Mouse (Mus musculus) small intestine, adult 2 months (tissue): ENCODE results near the gene Map4k3. TPM values are rescaled to one million over a fixed set of nuclear protein-coding genes. Genes with fewer than 3 reads are reported as not detected.
"Not testable (repeated sequence)": the region's sequence is repeated elsewhere in the genome, so short reads cannot be mapped to it uniquely, and the experiment has no call there.

Experiments used
- H3K27ac ChIP-seq: fragments of 200-500 bp; 2 replicates; pipeline ENCODE4 v1.5.1; 2012; ENCODE audit warnings: low read depth, low read length, control low read depth, inconsistent platforms; ENCODE audit not compliant: insufficient read depth
- H3K27me3 ChIP-seq: fragments of 200-500 bp; 2 replicates; pipeline ENCODE4 v1.6.1; 2012; ENCODE audit warnings: mild to moderate bottlenecking, moderate library complexity, low read length, inconsistent platforms; ENCODE audit not compliant: control insufficient read depth, insufficient read depth
- H3K36me3 ChIP-seq: fragments of 200-500 bp; 2 replicates; pipeline ENCODE4 v1.6.1; 2012; ENCODE audit warnings: mild to moderate bottlenecking, low read length, control low read depth, inconsistent platforms; ENCODE audit not compliant: control insufficient read depth, insufficient read depth
- H3K4me1 ChIP-seq: fragments of 200-500 bp; 2 replicates; pipeline ENCODE4 v1.6.1; 2012; ENCODE audit warnings: low read length, inconsistent platforms, mixed read lengths; ENCODE audit not compliant: control insufficient read depth, insufficient read depth, insufficient read length
- H3K4me3 ChIP-seq: fragments of 200-500 bp; 2 replicates; pipeline ENCODE4 v1.5.1; 2012; ENCODE audit warnings: low read depth, mild to moderate bottlenecking, control low read depth, inconsistent platforms, low read length, moderate library complexity
- CTCF ChIP-seq: fragments of 200-500 bp; IDR thresholded peaks from 2 replicates; pipeline ENCODE4 v1.5.1; 2012; ENCODE audit warnings: low read depth, mild to moderate bottlenecking, control low read depth, inconsistent platforms, low read length, moderate library complexity, mixed read lengths; ENCODE audit not compliant: insufficient replicate concordance, insufficient read length; ENCODE audit errors: extremely low read depth
- POLR2A ChIP-seq: fragments of 200-500 bp; IDR thresholded peaks from 2 replicates; pipeline ENCODE4 v1.6.1; 2012; ENCODE audit warnings: low read depth, mild to moderate bottlenecking, control low read depth, inconsistent platforms, low read length, moderate library complexity
- WGBS: fragments of 180-500 bp; shearing (Covaris S2); methylation state at CpG from one replicate; pipeline ENCODE4 v1.1.7; 2018; 5-methylcytosine and 5-hydroxymethylcytosine counted together
- polyA plus RNA-seq: library from polyadenylated mRNA; depleted of rRNA; stranded (reverse); fragments of >200 nt; gene quantifications from 2 replicates; pipeline ENCODE4 v1.2.3, GENCODE M21; 2012

Gene Map4k3
- polyA plus RNA-seq, 1 experiment: 9.4 TPM

- no peak overlapping the region for H3K4me3 ChIP-seq
- no peaks in the 10 kb centered on the region for H3K36me3 ChIP-seq
- WGBS: 78% methylated on average over 5 of the region's 5 CpGs
- no peak for TF ChIP-seq POLR2A
- TF ChIP-seq CTCF: no peak
- H3K4me1 ChIP-seq: no peaks in the 10 kb centered on the region
- H3K27me3 ChIP-seq: no peaks in the 10 kb centered on the region
- no peak overlapping the region for H3K27ac ChIP-seq
These were observed 11.1 kb upstream of the Map4k3 start for GRCm38 (mm10) chr17:80739421-80739820.

GRCm38 (mm10) chr17:80734700-80735099 lies 6.4 kb upstream of the Map4k3 start:
- WGBS: 80% methylated on average over 6 of the region's 6 CpGs

GRCm38 (mm10) chr17:80733121-80733800 lies 5.0 kb upstream of the Map4k3 start:
- 90% methylated on average over 12 of the region's 12 CpGs for WGBS
- Histone ChIP-seq H3K27ac (no peak overlapping the region), H3K27me3 (no peaks in the 10 kb centered on the region), H3K4me3 (no peak overlapping the region), H3K4me1 (peaks cover 3% of the 10 kb centered on the region; the same call in 1 of the 2 replicates), H3K36me3 (no peaks in the 10 kb centered on the region)
- TF ChIP-seq CTCF (no peak), POLR2A (no peak)

More at GRCm38 (mm10) chr17:80734700-80735099, 6.4 kb upstream of the Map4k3 start:
- Histone ChIP-seq H3K4me1 (no peaks in the 10 kb centered on the region), H3K27ac (no peak overlapping the region), H3K27me3 (no peaks in the 10 kb centered on the region), H3K4me3 (no peak overlapping the region), H3K36me3 (no peaks in the 10 kb centered on the region)
- TF ChIP-seq POLR2A (no peak), CTCF (no peak)

GRCm38 (mm10) chr17:80732256-80732655 lies 4.0 kb upstream of the Map4k3 start:
- H3K27me3 ChIP-seq: no peaks in the 10 kb centered on the region
- H3K27ac ChIP-seq: no peak overlapping the region
- WGBS: 50% methylated on average over 4 of the region's 4 CpGs
- H3K36me3 ChIP-seq: no peaks in the 10 kb centered on the region
- no peak overlapping the region for H3K4me3 ChIP-seq
- TF ChIP-seq CTCF (no peak), POLR2A (no peak)
- H3K4me1 ChIP-seq: peaks cover 3% of the 10 kb centered on the region

GRCm38 (mm10) chr17:80730283-80730682 lies 2.0 kb upstream of the Map4k3 start:
- H3K27me3 ChIP-seq, H3K4me1 ChIP-seq, H3K4me3 ChIP-seq, H3K36me3 ChIP-seq, H3K27ac ChIP-seq: not testable (repeated sequence)
- WGBS: 75% methylated on average over 6 of the region's 6 CpGs

- peaks cover 3% of the 10 kb centered on the region for H3K4me1 ChIP-seq
- H3K27ac ChIP-seq: peak overlapping the region; percentile 39
- H3K27me3 ChIP-seq: no peaks in the 10 kb centered on the region
- no peak overlapping the region for H3K4me3 ChIP-seq
- TF ChIP-seq CTCF (no peak), POLR2A (no peak)
- WGBS: 19% methylated on average over 5 of the region's 5 CpGs
- H3K36me3 ChIP-seq: 0 out of 2 replicates have a peak, but pooled peaks cover 2% of the 10 kb centered on the region
These were observed 1.5 kb upstream of the Map4k3 start for GRCm38 (mm10) chr17:80729825-80730224.

- TF ChIP-seq POLR2A (no peak), CTCF (no peak)
- H3K4me1 ChIP-seq: peaks cover 3% of the 10 kb centered on the region
- 0 out of 2 replicates have a peak, but pooled peaks cover 2% of the 10 kb centered on the region for H3K36me3 ChIP-seq
- 10% methylated on average over 9 of the region's 9 CpGs for WGBS
- no peaks in the 10 kb centered on the region for H3K27me3 ChIP-seq
- peak overlapping the region; percentile 39 for H3K27ac ChIP-seq
- H3K4me3 ChIP-seq: no peak overlapping the region
These were observed 930 bp upstream of the Map4k3 start for GRCm38 (mm10) chr17:80729080-80729749.
